Mouse (Mus musculus) megakaryocyte, embryonic 14.5 days (primary cell): ENCODE measurements around the gene Mtg1.

ENCODE experiments used
- FLI1 ChIP-seq: IDR thresholded peaks from 2 replicates; pipeline ENCODE4 v1.6.1; 2012; ENCODE audit warnings: low read length, inconsistent platforms, mixed read lengths
- GATA1 ChIP-seq: IDR thresholded peaks from 3 replicates; pipeline ENCODE4 v1.6.1; 2012; ENCODE audit warnings: mixed read lengths, low read length, inconsistent platforms, borderline replicate concordance

DNA sequence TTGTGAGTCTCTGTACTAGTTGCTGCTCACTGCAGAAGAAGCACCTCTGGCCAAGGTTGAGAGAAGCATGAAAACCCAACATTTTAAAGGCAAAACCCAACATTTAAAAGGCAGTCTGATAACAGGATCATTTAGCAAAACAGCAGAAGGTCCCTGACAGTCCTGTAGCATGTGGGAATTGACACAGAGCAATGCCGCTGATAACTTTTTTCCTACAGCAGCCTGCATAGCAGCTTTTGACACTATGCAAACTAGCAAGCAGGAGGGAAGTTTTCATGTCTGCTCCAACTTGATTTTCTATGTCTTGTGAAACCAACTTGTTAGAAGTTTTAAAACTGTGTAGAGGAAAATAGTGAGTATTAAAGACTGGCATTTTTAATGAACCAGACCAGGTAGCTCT is 13.0 kb upstream of the Mtg1 start:
- no peak for TF ChIP-seq FLI1
- no peak for TF ChIP-seq GATA1
